Mouse (Mus musculus) forebrain, embryonic 12.5 days (tissue): ENCODE measurements at regions not wholly inside any gene's neighbourhood (a gene's known extent, or its start where the extent isn't known, plus 50 kb on each side); places are given as distances from the start of the nearest gene placed in this dataset.
"Not testable (repeated sequence)": the region's sequence is repeated elsewhere in the genome, so short reads cannot be mapped to it uniquely, and the experiment has no call there.

Source experiments
- ATAC-seq: fragments of 200-750 bp; cut with Nextera tagmentation; 2 replicates; pipeline ENCODE4 v1.8.0; 2017; ENCODE audit warnings: moderate TSS enrichment; ENCODE audit not compliant: low FRiP score
- H3K27ac ChIP-seq: fragments of 300-500 bp; sonication (generic); 2 replicates; pipeline ENCODE4 v1.5.1; 2016; ENCODE audit warnings: mild to moderate bottlenecking
- H3K27me3 ChIP-seq: fragments of 300-500 bp; sonication (generic); 2 replicates; pipeline ENCODE4 v1.6.1; 2016; ENCODE audit warnings: mild to moderate bottlenecking
- H3K36me3 ChIP-seq: fragments of 300-500 bp; sonication (generic); replicated peaks from 2 replicates; pipeline ENCODE4 v1.6.1; 2016; ENCODE audit warnings: mild to moderate bottlenecking
- H3K4me1 ChIP-seq: fragments of 300-500 bp; sonication (generic); 2 replicates; pipeline ENCODE4 v1.6.1; 2016
- H3K4me2 ChIP-seq: fragments of 300-500 bp; sonication (generic); 2 replicates; pipeline ENCODE4 v1.6.1; 2016; ENCODE audit warnings: mild to moderate bottlenecking, moderate library complexity
- H3K4me3 ChIP-seq: fragments of 300-500 bp; sonication (generic); replicated peaks from 2 replicates; pipeline ENCODE4 v1.5.1; 2016; ENCODE audit warnings: mild to moderate bottlenecking
- H3K9ac ChIP-seq: fragments of 300-500 bp; sonication (generic); 2 replicates; pipeline ENCODE4 v1.6.1; 2016; ENCODE audit warnings: mild to moderate bottlenecking
- H3K9me3 ChIP-seq: fragments of 300-500 bp; sonication (generic); 2 replicates; pipeline ENCODE4 v1.6.1; 2016
- WGBS: fragments of 180-500 bp; shearing (Covaris S2); methylation state at CpG from one replicate; pipeline ENCODE4 v1.1.7; 2016; 5-methylcytosine and 5-hydroxymethylcytosine counted together

GRCm38 (mm10) chr13:83750437-83750836 is 246.6 kb downstream of the Mef2c start:
- Histone ChIP-seq H3K36me3 (no peaks in the 10 kb centered on the region), H3K4me2 (no peak overlapping the region), H3K27ac (peak overlapping the region; percentile 76), H3K27me3 (no peaks in the 10 kb centered on the region), H3K9me3 (no peaks in the 10 kb centered on the region), H3K4me1 (peaks cover 9% of the 10 kb centered on the region), H3K9ac (no peak overlapping the region), H3K4me3 (no peak overlapping the region)
- WGBS: 47% methylated on average over 4 of the region's 4 CpGs
- ATAC-seq: no peak

GRCm38 (mm10) chr13:83760387-83761170 is 256.7 kb downstream of the Mef2c start:
- H3K36me3 ChIP-seq: no peaks in the 10 kb centered on the region
- no peak overlapping the region for H3K4me2 ChIP-seq
- H3K4me1 ChIP-seq: no peaks in the 10 kb centered on the region
- H3K27ac ChIP-seq: no peak overlapping the region
- H3K4me3 ChIP-seq: no peak overlapping the region
- no peaks in the 10 kb centered on the region for H3K9me3 ChIP-seq
- ATAC-seq: peak; percentile 40; the same call in 1 of the 2 replicates
- 82% methylated on average over 14 of the region's 14 CpGs for WGBS
- no peaks in the 10 kb centered on the region for H3K27me3 ChIP-seq
- no peak overlapping the region for H3K9ac ChIP-seq

GRCm38 (mm10) chr13:83762484-83762883 is 258.6 kb downstream of the Mef2c start:
- Histone ChIP-seq H3K4me2 (no peak overlapping the region), H3K9me3 (no peaks in the 10 kb centered on the region), H3K9ac (no peak overlapping the region), H3K36me3 (no peaks in the 10 kb centered on the region), H3K4me1 (no peaks in the 10 kb centered on the region), H3K27ac (no peak overlapping the region), H3K4me3 (no peak overlapping the region), H3K27me3 (no peaks in the 10 kb centered on the region)
- ATAC-seq: no peak
- 82% methylated on average over 1 of the region's 1 CpGs for WGBS

GRCm38 (mm10) chr13:83763288-83763687 is 259.5 kb downstream of the Mef2c start:
- H3K27me3 ChIP-seq, H3K4me3 ChIP-seq, H3K4me2 ChIP-seq, H3K9ac ChIP-seq, ATAC-seq, H3K4me1 ChIP-seq, H3K27ac ChIP-seq, H3K36me3 ChIP-seq, H3K9me3 ChIP-seq: not testable (repeated sequence)
- WGBS: 45% methylated on average over 5 of the region's 5 CpGs

GRCm38 (mm10) chr13:83785643-83786042 is 281.8 kb downstream of the Mef2c start:
- Histone ChIP-seq H3K36me3 (no peaks in the 10 kb centered on the region), H3K4me1 (no peaks in the 10 kb centered on the region), H3K9ac (no peak overlapping the region), H3K4me3 (no peak overlapping the region), H3K27ac (no peak overlapping the region), H3K27me3 (no peaks in the 10 kb centered on the region), H3K4me2 (no peak overlapping the region), H3K9me3 (no peaks in the 10 kb centered on the region)
- ATAC-seq: no peak

GRCm38 (mm10) chr13:83809535-83809934 is 305.7 kb downstream of the Mef2c start:
- Histone ChIP-seq H3K36me3 (no peaks in the 10 kb centered on the region), H3K4me3 (no peak overlapping the region), H3K4me2 (no peak overlapping the region), H3K4me1 (no peaks in the 10 kb centered on the region), H3K27me3 (no peaks in the 10 kb centered on the region), H3K27ac (no peak overlapping the region), H3K9ac (no peak overlapping the region), H3K9me3 (no peaks in the 10 kb centered on the region)
- no peak for ATAC-seq
- 92% methylated on average over 1 of the region's 1 CpGs for WGBS

- Histone ChIP-seq H3K27ac (no peak overlapping the region), H3K4me1 (peaks cover 9% of the 10 kb centered on the region; the same call in 1 of the 2 replicates), H3K4me3 (no peak overlapping the region), H3K9me3 (no peaks in the 10 kb centered on the region), H3K9ac (no peak overlapping the region), H3K36me3 (no peaks in the 10 kb centered on the region), H3K4me2 (no peak overlapping the region), H3K27me3 (no peaks in the 10 kb centered on the region)
- 25% methylated on average over 4 of the region's 4 CpGs for WGBS
- peak; percentile 73; the same call in 1 of the 2 replicates for ATAC-seq
Observed at GRCm38 (mm10) chr13:83820291-83820690, 316.5 kb downstream of the Mef2c start.

GRCm38 (mm10) chr13:83820721-83821120 is 316.9 kb downstream of the Mef2c start:
- no peaks in the 10 kb centered on the region for H3K9me3 ChIP-seq

GRCm38 (mm10) chr13:83824926-83825325 is 321.1 kb downstream of the Mef2c start:
- H3K4me1 ChIP-seq: peaks cover 19% of the 10 kb centered on the region
- no peaks in the 10 kb centered on the region for H3K27me3 ChIP-seq
- H3K36me3 ChIP-seq: no peaks in the 10 kb centered on the region
- no peaks in the 10 kb centered on the region for H3K9me3 ChIP-seq
- no peak for ATAC-seq
- no peak overlapping the region for H3K27ac ChIP-seq
- H3K4me2 ChIP-seq: no peak overlapping the region
- WGBS: 82% methylated on average over 4 of the region's 4 CpGs
- H3K9ac ChIP-seq: no peak overlapping the region
- no peak overlapping the region for H3K4me3 ChIP-seq

More at GRCm38 (mm10) chr13:83820721-83821120, 316.9 kb downstream of the Mef2c start:
- Histone ChIP-seq H3K4me1 (peaks cover 9% of the 10 kb centered on the region; the same call in 1 of the 2 replicates), H3K36me3 (no peaks in the 10 kb centered on the region), H3K9ac (no peak overlapping the region), H3K27me3 (no peaks in the 10 kb centered on the region), H3K27ac (no peak overlapping the region), H3K4me2 (no peak overlapping the region), H3K4me3 (no peak overlapping the region)
- ATAC-seq: 0 out of 2 replicates have a peak, but pooled peaks have one; percentile 17
- 73% methylated on average over 3 of the region's 3 CpGs for WGBS

- ATAC-seq: peak; percentile 59; the same call in 1 of the 2 replicates
- no peaks in the 10 kb centered on the region for H3K9me3 ChIP-seq
- no peaks in the 10 kb centered on the region for H3K36me3 ChIP-seq
- WGBS: 50% methylated on average over 4 of the region's 4 CpGs
- peaks cover 10% of the 10 kb centered on the region for H3K4me1 ChIP-seq
- no peak overlapping the region for H3K4me2 ChIP-seq
- H3K4me3 ChIP-seq: no peak overlapping the region
- H3K27me3 ChIP-seq: no peaks in the 10 kb centered on the region
- H3K9ac ChIP-seq: no peak overlapping the region
- peak overlapping the region; percentile 50; the same call in 1 of the 2 replicates for H3K27ac ChIP-seq
Observed at GRCm38 (mm10) chr13:83826841-83827463, 323.1 kb downstream of the Mef2c start.

- ATAC-seq: peak; percentile 37; the same call in 1 of the 2 replicates
- Histone ChIP-seq H3K4me1 (peaks cover 14% of the 10 kb centered on the region), H3K27ac (peak overlapping the region; percentile 84), H3K36me3 (no peaks in the 10 kb centered on the region), H3K9ac (no peak overlapping the region), H3K27me3 (no peaks in the 10 kb centered on the region), H3K4me2 (no peak overlapping the region), H3K4me3 (no peak overlapping the region), H3K9me3 (no peaks in the 10 kb centered on the region)
- 49% methylated on average over 6 of the region's 6 CpGs for WGBS
Observed at GRCm38 (mm10) chr13:83865932-83866685, 356.0 kb upstream of the Tmem161b start.

GRCm38 (mm10) chr13:83867211-83867610 is 354.9 kb upstream of the Tmem161b start:
- Histone ChIP-seq H3K36me3 (no peaks in the 10 kb centered on the region), H3K4me2 (no peak overlapping the region), H3K9ac (no peak overlapping the region), H3K4me1 (peaks cover 17% of the 10 kb centered on the region), H3K27ac (no peak overlapping the region), H3K4me3 (no peak overlapping the region), H3K9me3 (no peaks in the 10 kb centered on the region), H3K27me3 (no peaks in the 10 kb centered on the region)
- ATAC-seq: no peak
- 66% methylated on average over 1 of the region's 1 CpGs for WGBS
